Mouse (Mus musculus): ENCODE data around the gene Cflar. TPM values are rescaled to one million over a fixed set of nuclear protein-coding genes. Genes with fewer than 3 reads are reported as not detected.

Cflar gene
- polyA plus RNA-seq, 1 experiment = 15.4 TPM

DNA sequence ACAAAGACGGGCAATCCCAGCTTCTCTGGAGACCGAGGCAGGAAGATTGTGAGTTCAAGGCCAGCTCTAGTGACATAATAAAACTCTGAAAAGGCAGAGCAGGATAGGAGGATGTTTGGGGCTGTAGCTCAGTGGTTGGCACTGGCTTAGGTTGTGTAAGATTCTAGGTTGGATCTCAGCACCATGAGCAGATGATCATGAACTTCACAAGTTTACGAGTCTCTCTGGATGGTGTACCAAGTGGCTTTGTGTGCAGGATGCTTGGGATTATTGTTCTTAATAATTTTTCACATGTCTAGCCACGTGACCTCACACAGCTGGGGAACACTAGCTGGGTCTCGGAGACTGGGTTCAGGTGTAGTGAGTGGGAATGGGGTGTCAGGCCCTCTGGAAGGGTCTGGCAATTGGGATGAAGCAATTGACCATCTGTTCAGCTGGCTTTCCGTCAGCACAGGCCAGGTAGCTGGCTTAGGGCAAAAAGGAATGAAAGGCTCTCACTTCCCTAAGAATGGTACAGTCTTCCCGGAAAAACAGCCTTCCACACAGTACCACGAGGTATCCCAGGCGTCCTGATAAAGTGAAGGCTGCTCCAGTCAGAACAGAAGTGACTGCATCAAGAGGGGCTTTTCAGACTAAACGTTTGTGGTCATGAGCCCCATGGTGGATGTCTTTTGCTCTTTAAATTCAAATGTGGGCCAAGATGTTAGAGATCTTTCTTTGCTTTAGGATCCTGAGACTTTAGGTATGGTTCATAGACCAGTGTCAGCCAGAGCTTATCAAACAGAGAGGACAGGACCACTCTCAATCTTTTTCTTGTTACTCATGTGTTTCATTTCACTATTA is 16.7 kb downstream of the Cflar start:
- 38% methylated on average over 10 of the region's 10 CpGs for WGBS
- H3K27ac ChIP-seq (ENCODE audit: insufficient read depth, low read length) = no peak overlapping the region; the same call in 1 of the 2 replicates
- H3K27me3 ChIP-seq (ENCODE audit: control insufficient read depth, insufficient read depth, low read length) = no peaks in the 10 kb centered on the region
- H3K4me1 ChIP-seq (ENCODE audit: control insufficient read depth, insufficient read depth, low read length) = peaks cover 9% of the 10 kb centered on the region
- peak; percentile 79 to 84 for DNase-seq
- H3K4me3 ChIP-seq (replicated peaks; ENCODE audit: insufficient read depth, low read depth, low read length) = no peak overlapping the region
- no peak for TF ChIP-seq CTCF (IDR thresholded peaks at IDR 0.05; ENCODE audit: borderline replicate concordance, insufficient read depth, low read depth, low read length)
- no peak for TF ChIP-seq POLR2A (IDR thresholded peaks at IDR 0.05; ENCODE audit: borderline replicate concordance, insufficient read depth, low read length)

DNA sequence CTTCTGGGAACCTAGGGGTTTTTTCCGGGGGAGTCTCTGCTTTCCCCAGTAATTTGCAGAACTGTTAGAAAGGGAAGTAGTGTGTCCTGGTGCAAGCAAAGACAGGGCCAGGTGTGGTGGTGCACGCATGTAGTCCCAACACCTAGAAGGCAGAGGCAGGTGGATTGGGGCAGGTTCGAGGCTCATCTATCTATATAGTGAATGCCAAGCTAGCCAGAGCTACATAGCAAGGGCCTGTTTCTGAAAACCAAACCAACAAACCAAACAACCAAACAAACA is 17.2 kb downstream of the Cflar start:
- H3K4me3 ChIP-seq (replicated peaks; ENCODE audit: insufficient read depth, low read depth, low read length) = no peak overlapping the region
- no peaks in the 10 kb centered on the region for H3K27me3 ChIP-seq (ENCODE audit: control insufficient read depth, insufficient read depth, low read length)
- no peak for DNase-seq
- H3K27ac ChIP-seq (ENCODE audit: insufficient read depth, low read length) = no peak overlapping the region
- peaks cover 9% of the 10 kb centered on the region for H3K4me1 ChIP-seq (ENCODE audit: control insufficient read depth, insufficient read depth, low read length)
- TF ChIP-seq POLR2A (IDR thresholded peaks at IDR 0.05; ENCODE audit: borderline replicate concordance, insufficient read depth, low read length) (no peak), CTCF (IDR thresholded peaks at IDR 0.05; ENCODE audit: borderline replicate concordance, insufficient read depth, low read depth, low read length) (no peak)
- WGBS = 97% methylated on average over 3 of the region's 3 CpGs

DNA sequence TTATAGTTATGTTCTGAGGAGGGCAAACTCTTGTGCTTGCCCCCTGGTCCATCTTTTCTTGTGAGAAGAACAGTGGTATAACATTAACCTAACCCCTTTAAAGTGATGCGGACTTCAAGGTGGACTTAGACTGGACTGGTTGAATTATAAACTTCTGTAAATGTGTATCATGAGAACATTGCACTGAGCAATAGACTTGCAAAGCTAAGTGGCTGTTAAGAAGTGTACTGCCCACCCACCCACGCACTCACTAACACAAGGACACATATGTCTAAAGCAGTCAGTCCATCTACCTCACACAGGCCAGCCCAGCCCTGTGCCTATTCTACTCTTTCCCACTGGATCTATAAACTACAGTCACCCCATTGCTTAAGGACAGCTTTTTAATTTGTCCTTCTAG is 22.3 kb downstream of the Cflar start:
- TF ChIP-seq CTCF (IDR thresholded peaks at IDR 0.05; ENCODE audit: borderline replicate concordance, insufficient read depth, low read depth, low read length) (no peak), POLR2A (IDR thresholded peaks at IDR 0.05; ENCODE audit: borderline replicate concordance, insufficient read depth, low read length) (no peak)
- H3K4me3 ChIP-seq (replicated peaks; ENCODE audit: insufficient read depth, low read depth, low read length) = no peak overlapping the region
- no peaks in the 10 kb centered on the region for H3K27me3 ChIP-seq (ENCODE audit: control insufficient read depth, insufficient read depth, low read length)
- peaks cover under 1% of the 10 kb centered on the region; the same call in 1 of the 2 replicates for H3K4me1 ChIP-seq (ENCODE audit: control insufficient read depth, insufficient read depth, low read length)
- WGBS = 98% methylated on average over 2 of the region's 2 CpGs
- DNase-seq = no peak
- H3K27ac ChIP-seq (ENCODE audit: insufficient read depth, low read length) = no peak overlapping the region

DNA sequence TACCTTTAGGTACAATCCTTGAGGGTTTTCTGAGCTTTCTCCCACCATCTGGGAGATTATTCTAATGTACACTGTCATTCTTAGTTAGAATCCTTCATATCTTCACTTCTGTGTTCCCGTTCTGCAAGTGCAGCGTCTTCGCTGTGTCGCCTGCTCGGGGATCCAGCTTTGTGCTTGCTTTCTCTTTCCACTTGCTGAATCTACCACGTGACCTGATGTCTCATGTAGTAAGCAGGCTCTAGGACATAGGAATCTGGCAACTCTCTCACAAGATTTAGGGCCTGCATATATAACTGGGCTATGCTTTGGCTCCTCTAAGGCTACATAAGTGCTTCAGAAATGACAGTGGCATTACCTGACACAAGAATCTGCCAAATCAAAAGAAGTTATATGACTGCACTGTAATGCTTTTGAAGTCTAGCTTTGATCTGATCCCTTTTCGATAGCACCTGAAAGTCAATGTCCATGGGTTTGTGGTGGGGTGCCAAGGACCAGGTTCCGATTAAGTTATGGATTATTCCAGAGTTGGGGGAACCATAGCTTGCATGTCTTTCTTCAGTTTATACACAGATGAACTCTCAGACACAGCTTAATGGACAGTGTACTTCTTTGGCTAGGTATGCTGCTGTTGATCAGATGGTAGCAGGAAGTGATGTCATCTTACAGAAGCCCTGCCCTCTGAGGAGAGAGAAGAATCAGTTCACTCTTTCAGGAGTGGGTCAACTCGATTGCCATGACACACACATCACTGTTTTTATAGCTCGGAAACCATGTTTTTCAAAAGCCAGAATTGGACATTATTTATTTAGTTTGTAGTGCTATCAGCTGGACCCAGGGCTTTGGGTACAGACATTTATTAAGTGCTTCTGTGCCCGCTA is 23.0 kb downstream of the Cflar start:
- no peak overlapping the region for H3K4me3 ChIP-seq (replicated peaks; ENCODE audit: insufficient read depth, low read depth, low read length)
- H3K27ac ChIP-seq (ENCODE audit: insufficient read depth, low read length) = no peak overlapping the region
- WGBS = 96% methylated on average over 11 of the region's 11 CpGs
- H3K27me3 ChIP-seq (ENCODE audit: control insufficient read depth, insufficient read depth, low read length) = no peaks in the 10 kb centered on the region
- TF ChIP-seq POLR2A (IDR thresholded peaks at IDR 0.05; ENCODE audit: borderline replicate concordance, insufficient read depth, low read length) (no peak), CTCF (IDR thresholded peaks at IDR 0.05; ENCODE audit: borderline replicate concordance, insufficient read depth, low read depth, low read length) (no peak)
- no peaks in the 10 kb centered on the region; the same call in 1 of the 2 replicates for H3K4me1 ChIP-seq (ENCODE audit: control insufficient read depth, insufficient read depth, low read length)
- DNase-seq = no peak

DNA sequence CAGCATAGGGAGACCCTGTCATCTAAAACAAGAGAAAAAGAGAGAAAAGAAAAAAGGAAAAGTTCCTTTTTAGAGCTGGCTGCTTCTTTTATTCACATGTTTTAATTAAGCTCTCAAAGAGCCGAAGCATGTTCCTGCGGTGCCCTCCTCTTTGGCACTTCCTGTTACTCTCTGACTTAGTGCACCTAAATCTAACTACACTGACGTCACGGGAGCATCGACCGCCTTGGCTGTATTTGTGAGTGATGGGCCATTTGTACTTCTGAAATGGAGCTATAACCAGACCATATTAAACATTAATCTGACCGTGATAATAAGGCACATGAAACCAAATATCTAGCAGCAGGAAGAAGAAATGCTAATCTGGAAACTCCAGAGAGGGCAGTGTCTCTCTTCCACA is 24.7 kb downstream of the Cflar start:
- TF ChIP-seq POLR2A (IDR thresholded peaks at IDR 0.05; ENCODE audit: borderline replicate concordance, insufficient read depth, low read length) = no peak
- no peak for TF ChIP-seq CTCF (IDR thresholded peaks at IDR 0.05; ENCODE audit: borderline replicate concordance, insufficient read depth, low read depth, low read length)
- 90% methylated on average over 7 of the region's 7 CpGs for WGBS
- DNase-seq = no peak
- Histone ChIP-seq H3K4me1 (ENCODE audit: control insufficient read depth, insufficient read depth, low read length) (no peaks in the 10 kb centered on the region; the same call in 1 of the 2 replicates), H3K27me3 (ENCODE audit: control insufficient read depth, insufficient read depth, low read length) (no peaks in the 10 kb centered on the region), H3K27ac (ENCODE audit: insufficient read depth, low read length) (no peak overlapping the region), H3K4me3 (replicated peaks; ENCODE audit: insufficient read depth, low read depth, low read length) (no peak overlapping the region)

DNA sequence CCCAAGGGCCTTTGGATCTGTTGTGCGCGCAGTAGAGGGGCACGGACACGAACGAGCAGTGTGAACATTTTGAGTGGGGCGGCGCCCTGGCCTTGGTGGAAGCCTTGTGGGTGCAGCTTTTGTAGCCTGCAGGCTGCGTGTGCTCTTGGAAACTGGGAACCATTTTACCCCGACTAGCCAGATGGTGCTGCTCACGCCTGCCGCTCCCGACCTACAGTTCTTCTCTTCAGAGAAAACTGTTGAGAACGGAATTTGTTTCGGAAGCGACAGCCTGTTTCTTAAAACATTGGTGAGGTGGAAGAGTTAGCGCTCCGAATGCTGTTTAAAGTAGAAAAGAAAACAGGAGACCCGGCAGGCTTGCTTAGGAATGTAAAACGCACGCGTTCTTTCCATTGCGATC is 25.7 kb downstream of the Cflar start:
- no peak overlapping the region for H3K4me3 ChIP-seq (replicated peaks; ENCODE audit: insufficient read depth, low read depth, low read length)
- no peaks in the 10 kb centered on the region for H3K27me3 ChIP-seq (ENCODE audit: control insufficient read depth, insufficient read depth, low read length)
- H3K4me1 ChIP-seq (ENCODE audit: control insufficient read depth, insufficient read depth, low read length) = no peaks in the 10 kb centered on the region; the same call in 1 of the 2 replicates
- 86% methylated on average over 22 of the region's 22 CpGs for WGBS
- TF ChIP-seq POLR2A (IDR thresholded peaks at IDR 0.05; ENCODE audit: borderline replicate concordance, insufficient read depth, low read length) = no peak
- TF ChIP-seq CTCF (IDR thresholded peaks at IDR 0.05; ENCODE audit: borderline replicate concordance, insufficient read depth, low read depth, low read length) = no peak
- H3K27ac ChIP-seq (ENCODE audit: insufficient read depth, low read length) = no peak overlapping the region
- peak in 1 of 2 experiments; percentile 35 for DNase-seq

DNA sequence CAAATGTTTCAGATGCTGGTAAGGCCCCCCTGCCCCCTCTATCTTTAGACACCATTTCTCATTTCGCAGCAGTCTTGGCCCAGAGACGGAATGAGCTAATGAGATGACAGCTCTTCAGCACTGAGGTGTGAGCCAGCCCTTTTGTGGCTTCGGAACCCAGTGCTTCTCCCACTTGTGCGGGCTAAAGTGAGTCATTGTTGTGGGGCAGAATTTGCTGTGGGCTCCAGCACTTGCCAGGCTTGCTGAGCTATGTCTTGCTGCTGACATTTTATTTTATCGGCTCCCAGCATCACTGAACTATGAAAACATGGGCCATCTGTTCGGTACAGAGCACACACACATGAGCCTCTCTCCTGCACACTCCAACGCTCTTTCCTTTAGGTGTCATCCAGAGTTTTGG is 28.2 kb downstream of the Cflar start:
- 17% methylated on average over 7 of the region's 7 CpGs for WGBS
- TF ChIP-seq CTCF (IDR thresholded peaks at IDR 0.05; ENCODE audit: borderline replicate concordance, insufficient read depth, low read depth, low read length) = no peak
- TF ChIP-seq POLR2A (IDR thresholded peaks at IDR 0.05; ENCODE audit: borderline replicate concordance, insufficient read depth, low read length) = no peak
- peak; percentile 71 to 89 for DNase-seq
- H3K27ac ChIP-seq (ENCODE audit: insufficient read depth, low read length) = peak overlapping the region; percentile 55; the same call in 1 of the 2 replicates
- H3K4me3 ChIP-seq (replicated peaks; ENCODE audit: insufficient read depth, low read depth, low read length) = no peak overlapping the region
- H3K4me1 ChIP-seq (ENCODE audit: control insufficient read depth, insufficient read depth, low read length) = no peaks in the 10 kb centered on the region; the same call in 1 of the 2 replicates
- no peaks in the 10 kb centered on the region for H3K27me3 ChIP-seq (ENCODE audit: control insufficient read depth, insufficient read depth, low read length)

Data from cerebellum, adult 2 months (tissue).